Mouse (Mus musculus): ENCODE measurements at regions not wholly inside any gene's neighbourhood (a gene's known extent, or its start where the extent isn't known, plus 50 kb on each side); places are given as distances from the start of the nearest gene placed in this dataset.
A peak's percentile ranks its signal among the peaks of the same experiment; 100 is the strongest.

DNA sequence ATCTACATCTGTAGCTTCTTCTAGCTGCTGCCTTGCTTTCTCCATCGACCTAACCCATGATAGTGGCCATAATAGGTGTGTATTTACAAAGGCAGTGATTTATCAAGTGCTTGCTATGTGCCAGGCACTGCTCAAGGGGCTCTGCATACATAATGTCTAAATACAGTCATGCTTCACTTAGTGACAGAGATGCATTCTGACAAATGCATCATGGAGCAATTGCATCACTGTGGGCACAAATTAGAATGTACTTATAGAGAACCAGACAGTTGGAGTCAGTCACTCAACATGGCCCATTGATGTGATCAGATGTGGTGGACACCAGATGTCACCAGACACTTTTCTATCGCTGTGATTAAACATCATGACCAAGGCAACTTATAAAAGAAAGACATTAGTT, 223.3 kb upstream of the Ntm start:
- Histone ChIP-seq H3K4me3 (ENCODE audit: low read length) (no peak overlapping the region), H3K27ac (ENCODE audit: low read depth, low read length) (no peak overlapping the region), H3K4me2 (replicated peaks; ENCODE audit: low read depth, low read length) (no peak overlapping the region), H3K27me3 (ENCODE audit: control insufficient read depth, insufficient read depth, low read length) (no peaks in the 10 kb centered on the region), H3K36me3 (ENCODE audit: control insufficient read depth, insufficient read depth, low read length) (no peaks in the 10 kb centered on the region), H3K9ac (ENCODE audit: low read depth, low read length) (no peak overlapping the region), H3K4me1 (ENCODE audit: control insufficient read depth, insufficient read depth, low read length) (no peaks in the 10 kb centered on the region), H3K9me3 (ENCODE audit: control insufficient read depth, low read length) (no peaks in the 10 kb centered on the region)
- no peak for ATAC-seq (ENCODE audit: low FRiP score, low TSS enrichment)
- 84% methylated on average over 2 of the region's 2 CpGs for WGBS

DNA sequence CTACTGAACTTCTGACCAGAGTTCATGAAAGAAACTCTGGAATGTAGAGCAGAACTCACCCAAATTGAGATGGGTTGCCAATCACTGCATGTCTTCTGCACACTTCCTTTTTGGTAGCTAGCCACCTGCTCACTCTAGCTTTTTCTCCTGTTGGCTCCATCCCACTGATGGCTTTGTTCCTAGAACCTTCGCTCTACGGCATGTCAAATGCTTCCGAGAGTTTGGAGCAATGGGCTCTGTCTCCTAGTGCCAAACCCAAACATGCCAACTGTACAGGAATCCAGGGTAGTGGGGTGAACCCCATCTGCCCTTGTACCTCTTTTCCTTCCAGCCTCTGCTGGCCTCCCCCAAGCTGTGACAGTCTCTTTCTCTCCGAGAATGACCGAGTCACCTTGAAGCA, 227.1 kb upstream of the Ntm start:
- no peak overlapping the region for H3K4me2 ChIP-seq (replicated peaks; ENCODE audit: low read depth, low read length)
- no peak overlapping the region for H3K27ac ChIP-seq (ENCODE audit: low read depth, low read length)
- H3K9ac ChIP-seq (ENCODE audit: low read depth, low read length): no peak overlapping the region
- no peak for ATAC-seq (ENCODE audit: low FRiP score, low TSS enrichment)
- no peaks in the 10 kb centered on the region for H3K36me3 ChIP-seq (ENCODE audit: control insufficient read depth, insufficient read depth, low read length)
- H3K9me3 ChIP-seq (ENCODE audit: control insufficient read depth, low read length): no peaks in the 10 kb centered on the region
- no peaks in the 10 kb centered on the region for H3K27me3 ChIP-seq (ENCODE audit: control insufficient read depth, insufficient read depth, low read length)
- WGBS: 98% methylated on average over 5 of the region's 5 CpGs
- H3K4me3 ChIP-seq (ENCODE audit: low read length): no peak overlapping the region
- no peaks in the 10 kb centered on the region for H3K4me1 ChIP-seq (ENCODE audit: control insufficient read depth, insufficient read depth, low read length)

DNA sequence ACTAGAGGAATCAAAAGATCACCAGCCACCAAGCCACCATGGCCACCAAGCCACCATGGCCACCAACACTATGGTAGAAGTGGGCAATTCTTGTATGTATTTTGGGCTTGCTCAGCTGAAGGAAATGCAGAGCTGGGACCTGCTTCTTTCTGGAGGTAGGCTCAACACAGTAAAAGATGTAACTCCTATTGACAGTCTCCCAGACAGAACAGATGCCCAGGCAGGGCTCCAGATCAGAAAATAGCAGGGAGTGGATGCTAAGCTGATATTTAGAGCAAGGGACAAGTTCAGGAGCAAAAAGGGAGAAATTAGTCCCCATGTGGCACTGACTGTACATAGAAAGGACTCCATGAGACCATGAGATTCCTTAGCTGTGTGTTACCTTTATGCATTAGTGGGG, 228.2 kb upstream of the Ntm start:
- H3K36me3 ChIP-seq (ENCODE audit: control insufficient read depth, insufficient read depth, low read length): no peaks in the 10 kb centered on the region
- H3K27ac ChIP-seq (ENCODE audit: low read depth, low read length): no peak overlapping the region
- ATAC-seq (ENCODE audit: low FRiP score, low TSS enrichment): no peak
- no peak overlapping the region for H3K9ac ChIP-seq (ENCODE audit: low read depth, low read length)
- no peak overlapping the region for H3K4me3 ChIP-seq (ENCODE audit: low read length)
- no peaks in the 10 kb centered on the region for H3K9me3 ChIP-seq (ENCODE audit: control insufficient read depth, low read length)
- H3K27me3 ChIP-seq (ENCODE audit: control insufficient read depth, insufficient read depth, low read length): no peaks in the 10 kb centered on the region
- no peak overlapping the region for H3K4me2 ChIP-seq (replicated peaks; ENCODE audit: low read depth, low read length)
- no peaks in the 10 kb centered on the region for H3K4me1 ChIP-seq (ENCODE audit: control insufficient read depth, insufficient read depth, low read length)

DNA sequence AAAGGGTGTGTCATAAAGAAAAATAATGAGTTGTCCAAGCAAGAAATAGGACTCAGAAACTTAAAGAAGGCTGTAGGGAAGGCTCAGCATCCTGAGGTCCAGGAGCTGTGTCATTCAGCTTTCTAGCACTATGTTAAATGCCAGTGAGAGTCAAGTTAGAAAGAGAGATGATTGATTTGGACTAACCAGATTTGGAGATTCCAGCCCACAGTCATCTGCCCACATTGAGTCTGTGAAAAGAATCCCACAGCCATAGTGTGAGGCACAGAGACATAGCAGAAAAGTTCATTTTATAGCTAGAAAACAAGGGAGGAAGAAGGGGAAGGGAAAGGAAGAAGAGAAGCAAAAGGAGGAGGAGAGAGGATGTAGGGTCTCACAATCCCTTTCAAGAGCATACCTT, 229.0 kb upstream of the Ntm start:
- Histone ChIP-seq H3K27ac (ENCODE audit: low read depth, low read length) (no peak overlapping the region), H3K4me1 (ENCODE audit: control insufficient read depth, insufficient read depth, low read length) (no peaks in the 10 kb centered on the region), H3K4me3 (ENCODE audit: low read length) (no peak overlapping the region), H3K27me3 (ENCODE audit: control insufficient read depth, insufficient read depth, low read length) (no peaks in the 10 kb centered on the region), H3K9ac (ENCODE audit: low read depth, low read length) (no peak overlapping the region), H3K4me2 (replicated peaks; ENCODE audit: low read depth, low read length) (no peak overlapping the region), H3K36me3 (ENCODE audit: control insufficient read depth, insufficient read depth, low read length) (no peaks in the 10 kb centered on the region), H3K9me3 (ENCODE audit: control insufficient read depth, low read length) (no peaks in the 10 kb centered on the region)
- ATAC-seq (ENCODE audit: low FRiP score, low TSS enrichment): no peak

DNA sequence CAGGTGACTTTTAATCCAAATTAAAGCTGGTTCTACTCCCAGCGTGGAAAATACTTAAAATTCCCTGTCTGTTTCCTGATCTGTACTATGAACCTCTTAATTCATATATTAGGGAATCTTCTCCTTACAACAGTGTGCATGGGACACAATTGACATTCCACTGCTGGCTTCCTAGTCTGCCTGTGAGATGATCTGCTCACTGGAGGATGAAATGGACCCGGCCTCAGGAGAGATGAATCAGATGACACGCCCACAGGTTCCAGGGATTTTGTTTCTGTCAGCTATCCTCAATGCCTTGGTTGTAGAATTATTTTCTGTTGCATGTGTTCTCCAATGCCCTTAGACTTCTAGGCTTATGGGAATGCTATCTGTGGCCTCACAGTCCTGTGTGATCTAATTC, 231.9 kb upstream of the Ntm start:
- no peak overlapping the region for H3K4me2 ChIP-seq (replicated peaks; ENCODE audit: low read depth, low read length)
- no peaks in the 10 kb centered on the region for H3K9me3 ChIP-seq (ENCODE audit: control insufficient read depth, low read length)
- H3K4me1 ChIP-seq (ENCODE audit: control insufficient read depth, insufficient read depth, low read length): no peaks in the 10 kb centered on the region
- no peaks in the 10 kb centered on the region for H3K36me3 ChIP-seq (ENCODE audit: control insufficient read depth, insufficient read depth, low read length)
- H3K4me3 ChIP-seq (ENCODE audit: low read length): no peak overlapping the region
- 46% methylated on average over 3 of the region's 3 CpGs for WGBS
- H3K27ac ChIP-seq (ENCODE audit: low read depth, low read length): no peak overlapping the region
- H3K27me3 ChIP-seq (ENCODE audit: control insufficient read depth, insufficient read depth, low read length): no peaks in the 10 kb centered on the region
- ATAC-seq (ENCODE audit: low FRiP score, low TSS enrichment): peak; percentile 32; the same call in 1 of the 2 replicates
- no peak overlapping the region for H3K9ac ChIP-seq (ENCODE audit: low read depth, low read length)

DNA sequence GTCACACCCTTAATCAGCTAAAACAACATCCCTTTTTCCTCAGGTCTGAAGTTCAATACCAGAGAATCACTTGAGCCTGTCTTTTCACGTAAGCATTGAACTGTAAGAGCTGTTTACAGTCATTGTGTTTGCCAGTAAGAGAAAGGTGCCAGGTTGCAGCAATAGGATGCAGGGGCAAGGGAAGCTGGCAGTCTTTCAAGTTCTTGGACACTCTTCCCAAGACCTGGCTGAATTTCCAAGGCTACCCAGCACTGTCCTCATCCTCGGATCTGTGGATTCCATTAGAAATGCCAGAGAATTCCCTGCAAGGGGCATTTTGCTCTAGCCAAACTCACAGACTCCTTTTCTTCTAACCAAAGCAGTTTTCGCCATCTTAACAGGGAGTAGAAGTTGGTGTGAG, 224.5 kb upstream of the Snx19 start:
- H3K27me3 ChIP-seq (ENCODE audit: control insufficient read depth, insufficient read depth, low read length): no peaks in the 10 kb centered on the region
- 94% methylated on average over 3 of the region's 3 CpGs for WGBS
- no peak for ATAC-seq (ENCODE audit: low FRiP score, low TSS enrichment)
- H3K4me1 ChIP-seq (ENCODE audit: control insufficient read depth, insufficient read depth, low read length): no peaks in the 10 kb centered on the region
- H3K36me3 ChIP-seq (ENCODE audit: control insufficient read depth, insufficient read depth, low read length): no peaks in the 10 kb centered on the region
- no peak overlapping the region for H3K4me2 ChIP-seq (replicated peaks; ENCODE audit: low read depth, low read length)
- H3K9me3 ChIP-seq (ENCODE audit: control insufficient read depth, low read length): no peaks in the 10 kb centered on the region
- H3K27ac ChIP-seq (ENCODE audit: low read depth, low read length): no peak overlapping the region
- H3K9ac ChIP-seq (ENCODE audit: low read depth, low read length): no peak overlapping the region
- no peak overlapping the region for H3K4me3 ChIP-seq (ENCODE audit: low read length)

DNA sequence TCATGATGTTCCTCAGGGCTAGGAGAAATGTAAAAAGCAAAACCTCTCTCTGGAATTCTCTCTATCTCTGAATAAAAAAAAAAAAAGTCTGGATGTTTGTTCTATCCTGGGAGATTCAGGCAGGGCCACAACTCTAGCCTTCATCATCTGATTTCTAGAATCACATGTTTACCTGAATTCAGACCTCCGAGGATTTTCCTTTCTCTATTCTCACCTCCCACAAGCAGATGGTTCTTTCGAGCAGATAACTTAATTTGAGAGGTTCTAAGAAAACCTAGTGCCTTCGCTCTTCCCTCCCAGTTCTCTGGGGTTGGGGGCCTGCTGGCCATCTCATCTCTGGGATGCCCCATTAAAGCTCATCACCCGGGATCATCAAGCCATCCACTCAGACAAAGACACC, 219.3 kb upstream of the Snx19 start:
- WGBS: 81% methylated on average over 4 of the region's 4 CpGs
- no peak overlapping the region for H3K27ac ChIP-seq (ENCODE audit: low read depth, low read length)
- no peaks in the 10 kb centered on the region for H3K4me1 ChIP-seq (ENCODE audit: control insufficient read depth, insufficient read depth, low read length)
- no peak overlapping the region for H3K9ac ChIP-seq (ENCODE audit: low read depth, low read length)
- H3K36me3 ChIP-seq (ENCODE audit: control insufficient read depth, insufficient read depth, low read length): no peaks in the 10 kb centered on the region
- no peak for ATAC-seq (ENCODE audit: low FRiP score, low TSS enrichment)
- H3K27me3 ChIP-seq (ENCODE audit: control insufficient read depth, insufficient read depth, low read length): no peaks in the 10 kb centered on the region
- H3K9me3 ChIP-seq (ENCODE audit: control insufficient read depth, low read length): no peaks in the 10 kb centered on the region
- H3K4me2 ChIP-seq (replicated peaks; ENCODE audit: low read depth, low read length): no peak overlapping the region
- H3K4me3 ChIP-seq (ENCODE audit: low read length): no peak overlapping the region

DNA sequence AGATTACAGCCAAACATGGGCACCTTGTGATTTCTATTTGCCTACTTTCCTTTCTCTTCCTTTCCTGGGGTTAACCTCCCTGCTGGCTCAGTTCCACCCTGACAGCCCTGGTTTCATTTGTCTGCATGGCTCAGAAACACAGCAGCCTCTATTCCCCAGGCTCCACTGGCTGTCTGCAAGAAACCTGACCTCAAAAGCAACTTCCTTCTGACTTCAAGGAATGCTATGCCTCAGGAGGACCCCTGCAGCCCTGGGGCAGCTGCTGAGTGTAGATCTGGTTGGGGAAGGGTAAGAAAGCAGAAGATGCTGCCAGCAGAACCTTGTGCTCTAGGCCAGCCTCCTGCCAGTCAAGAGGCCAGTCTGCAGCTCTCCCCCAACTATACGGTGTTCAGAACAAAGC, 217.1 kb upstream of the Snx19 start:
- Histone ChIP-seq H3K9ac (ENCODE audit: low read depth, low read length) (no peak overlapping the region), H3K4me3 (ENCODE audit: low read length) (no peak overlapping the region), H3K4me1 (ENCODE audit: control insufficient read depth, insufficient read depth, low read length) (no peaks in the 10 kb centered on the region), H3K4me2 (replicated peaks; ENCODE audit: low read depth, low read length) (no peak overlapping the region), H3K27me3 (ENCODE audit: control insufficient read depth, insufficient read depth, low read length) (no peaks in the 10 kb centered on the region), H3K27ac (ENCODE audit: low read depth, low read length) (no peak overlapping the region), H3K9me3 (ENCODE audit: control insufficient read depth, low read length) (no peaks in the 10 kb centered on the region), H3K36me3 (ENCODE audit: control insufficient read depth, insufficient read depth, low read length) (no peaks in the 10 kb centered on the region)
- ATAC-seq (ENCODE audit: low FRiP score, low TSS enrichment): no peak
- 61% methylated on average over 1 of the region's 1 CpGs for WGBS

DNA sequence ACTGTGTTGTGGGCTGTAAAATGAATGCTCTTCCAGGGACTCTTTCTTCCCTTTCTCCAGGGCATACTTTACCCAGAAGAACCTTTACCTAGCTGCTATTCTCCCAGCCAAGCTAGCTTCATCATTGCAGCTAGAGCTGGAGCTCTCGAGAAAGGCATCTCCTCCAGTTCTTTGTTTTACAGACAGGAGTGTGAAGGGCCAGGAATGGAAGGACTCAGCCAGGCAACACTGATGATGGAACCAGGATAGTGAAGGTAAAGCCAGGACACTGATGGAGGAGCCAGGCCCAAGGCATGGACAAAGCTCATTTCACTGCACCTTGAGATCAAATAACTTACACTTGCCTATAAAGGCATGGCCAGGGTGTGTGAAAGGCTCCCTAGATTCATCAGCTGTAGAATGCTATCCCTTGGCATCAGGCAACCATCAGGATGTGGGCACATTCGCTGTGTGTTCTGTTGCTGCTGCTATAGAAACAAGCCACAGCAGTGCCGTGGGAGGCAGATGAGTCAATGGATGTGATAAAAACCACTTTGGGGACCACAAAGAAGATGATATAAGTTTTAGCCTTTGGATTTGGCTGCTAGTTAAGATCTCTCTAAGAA, 214.3 kb upstream of the Snx19 start:
- Histone ChIP-seq H3K27me3 (ENCODE audit: control insufficient read depth, insufficient read depth, low read length) (no peaks in the 10 kb centered on the region), H3K4me3 (ENCODE audit: low read length) (no peak overlapping the region), H3K9ac (ENCODE audit: low read depth, low read length) (no peak overlapping the region), H3K4me1 (ENCODE audit: control insufficient read depth, insufficient read depth, low read length) (no peaks in the 10 kb centered on the region), H3K4me2 (replicated peaks; ENCODE audit: low read depth, low read length) (no peak overlapping the region), H3K36me3 (ENCODE audit: control insufficient read depth, insufficient read depth, low read length) (no peaks in the 10 kb centered on the region), H3K27ac (ENCODE audit: low read depth, low read length) (no peak overlapping the region), H3K9me3 (ENCODE audit: control insufficient read depth, low read length) (no peaks in the 10 kb centered on the region)
- WGBS: 86% methylated on average over 3 of the region's 3 CpGs
- ATAC-seq (ENCODE audit: low FRiP score, low TSS enrichment): no peak

Data from kidney, embryonic 14.5 days (tissue).